Mouse (Mus musculus): Measurements from ENCODE around the gene Yme1l1.

GRCm38 (mm10) chr2:23201034-23201433 is 44.9 kb downstream of the Yme1l1 start:
- TF ChIP-seq ZC3H11A (IDR thresholded peaks at IDR 0.05; ENCODE audit: borderline replicate concordance, low read depth, low read length) (no peak), MAFK (IDR thresholded peaks at IDR 0.05; ENCODE audit: insufficient read depth, low read depth, low read length) (no peak), HCFC1 (IDR thresholded peaks at IDR 0.05; ENCODE audit: borderline replicate concordance, insufficient read depth, low read length) (no peak), ZNF384 (IDR thresholded peaks at IDR 0.05; ENCODE audit: low read depth, low read length) (no peak)
